Mouse (Mus musculus) duodenum, adult 2 months (tissue): ENCODE measurements around the gene Sh3rf3. TPM values are rescaled to one million over a fixed set of nuclear protein-coding genes. Genes with fewer than 3 reads are reported as not detected.

ENCODE experiments used
- polyA plus RNA-seq: library from polyadenylated mRNA; depleted of rRNA; stranded (reverse); fragments of >200 nt; gene quantifications from 2 replicates; pipeline ENCODE4 v1.2.3, GENCODE M21; 2012; ENCODE audit warnings: low replicate concordance; rRNA removed

The Sh3rf3 gene
- 0.14 and 0.44 TPM in 2 replicates for polyA plus RNA-seq

DNA sequence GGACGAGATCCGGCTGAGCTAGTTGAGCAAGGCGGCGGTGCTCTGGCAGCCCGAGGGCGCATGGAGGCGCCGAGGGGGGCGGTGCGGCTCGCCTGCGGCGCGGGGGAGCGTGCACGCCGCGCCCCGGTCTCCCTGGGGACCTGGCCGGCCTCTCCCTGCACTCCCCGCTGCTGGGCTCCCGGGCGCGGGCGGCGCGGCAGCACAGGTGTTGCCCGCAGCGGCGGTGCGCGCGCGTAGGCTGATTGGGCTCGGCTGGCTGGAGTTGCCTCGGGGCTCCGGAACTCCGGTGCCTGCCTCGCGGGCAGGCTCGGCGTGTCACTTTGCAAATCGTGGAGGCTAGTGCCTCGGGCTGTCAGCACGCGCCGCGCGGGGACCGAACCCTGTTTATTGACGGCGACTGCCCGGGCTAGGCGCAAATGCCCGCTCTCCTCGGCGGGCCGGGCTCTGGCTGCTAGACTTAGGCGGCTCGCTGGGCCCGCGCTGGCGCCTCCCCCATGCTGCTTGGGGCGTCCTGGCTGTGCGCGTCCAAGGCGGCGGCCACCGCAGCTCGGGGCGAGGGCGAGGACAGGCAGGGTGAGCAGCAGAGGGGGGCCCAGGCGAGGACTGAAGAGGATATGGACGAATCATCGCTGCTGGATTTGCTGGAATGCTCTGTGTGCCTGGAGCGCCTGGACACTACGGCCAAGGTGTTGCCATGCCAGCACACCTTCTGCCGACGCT lies at the start of gene Sh3rf3:
Gene Sh3rf3 (plus strand): TSS at position 279 of the 720 bp plus-strand sequence.

Other genes with a start within 250 kb of the Sh3rf3 start
- gene Edar, start 137.7 kb upstream of the Sh3rf3 start, polyA plus RNA-seq, result 0.15 and 0.49 TPM in 2 replicates
- not detected in 2 replicates for gene Gm17542, start 95.1 kb upstream of the Sh3rf3 start, polyA plus RNA-seq